Mouse (Mus musculus) E14TG2a.4 (cell line): ENCODE measurements around the gene Ifnar2.
"Not testable (repeated sequence)": the region's sequence is repeated elsewhere in the genome, so short reads cannot be mapped to it uniquely, and the experiment has no call there.

Experiments
- H3K27me3 ChIP-seq: 2 replicates; pipeline ENCODE4 v1.6.1; 2014; ENCODE audit warnings: low read length, control low read depth; ENCODE audit not compliant: insufficient read depth
- H3K36me3 ChIP-seq: 2 replicates; pipeline ENCODE4 v1.6.1; 2014; ENCODE audit warnings: low read length, control low read depth; ENCODE audit not compliant: insufficient read depth
- H3K4me1 ChIP-seq: replicated peaks from 2 replicates; pipeline ENCODE4 v1.6.1; 2014; ENCODE audit warnings: low read depth, low read length, control low read depth
- H3K4me3 ChIP-seq: replicated peaks from 2 replicates; pipeline ENCODE4 v1.5.1; 2014; ENCODE audit warnings: mild to moderate bottlenecking, low read length
- H3K9me3 ChIP-seq: 2 replicates; pipeline ENCODE4 v1.6.1; 2014; ENCODE audit warnings: low read length, control low read depth
- CTCF ChIP-seq: conservative IDR thresholded peaks from 2 replicates; pipeline ENCODE4 v1.5.1; 2014; ENCODE audit warnings: low read length
- NANOG ChIP-seq: IDR thresholded peaks from 2 replicates; pipeline ENCODE4 v1.6.1; 2014; ENCODE audit warnings: borderline replicate concordance, low read length, mixed read lengths
- POU5F1 ChIP-seq: IDR thresholded peaks from 2 replicates; pipeline ENCODE4 v1.6.1; 2014; ENCODE audit warnings: low read length, borderline replicate concordance

The Ifnar2 gene

GRCm38 (mm10) chr16:91433329-91433933 lies 60.8 kb downstream of the Ifnar2 start:
- no peak overlapping the region for H3K4me3 ChIP-seq
- H3K36me3 ChIP-seq, result no peaks in the 10 kb centered on the region
- H3K4me1 ChIP-seq, result peaks cover 6% of the 10 kb centered on the region; the same call in 1 of the 2 replicates
- H3K27me3 ChIP-seq, result peaks cover 9% of the 10 kb centered on the region; the same call in 1 of the 2 replicates
- peaks cover 20% of the 10 kb centered on the region for H3K9me3 ChIP-seq
- no peak for TF ChIP-seq NANOG
- TF ChIP-seq POU5F1, result no peak
- TF ChIP-seq CTCF, result no peak

GRCm38 (mm10) chr16:91434119-91434518 lies 61.5 kb downstream of the Ifnar2 start:
- 0 out of 2 replicates have a peak, but pooled peaks cover 3% of the 10 kb centered on the region for H3K4me1 ChIP-seq
- peaks cover 9% of the 10 kb centered on the region; the same call in 1 of the 2 replicates for H3K27me3 ChIP-seq
- no peak overlapping the region for H3K4me3 ChIP-seq
- no peak for TF ChIP-seq NANOG
- TF ChIP-seq POU5F1, result no peak
- TF ChIP-seq CTCF, result no peak
- H3K9me3 ChIP-seq, result peaks cover 25% of the 10 kb centered on the region
- H3K36me3 ChIP-seq, result no peaks in the 10 kb centered on the region

DNA sequence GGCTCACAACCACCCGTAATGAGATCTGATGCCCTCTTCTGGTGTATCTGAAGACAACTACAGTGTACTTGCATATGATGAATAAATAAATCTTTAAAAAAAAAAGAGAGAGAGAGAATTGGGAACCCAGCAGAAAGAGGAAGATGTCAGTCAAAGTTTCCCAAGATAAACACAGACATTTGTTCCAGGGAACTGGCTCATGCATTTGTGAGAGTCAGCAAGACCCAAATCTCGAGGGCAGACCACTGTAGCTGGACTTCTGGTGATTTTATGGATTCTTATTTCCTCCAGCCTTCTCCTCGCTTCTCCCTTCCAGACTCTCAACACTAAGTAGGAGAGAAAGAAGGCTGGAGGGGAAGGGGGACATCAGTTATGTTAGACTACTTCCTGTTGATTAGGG lies 65.5 kb downstream of the Ifnar2 start:
- H3K4me1 ChIP-seq, result no peaks in the 10 kb centered on the region
- peaks cover 18% of the 10 kb centered on the region for H3K9me3 ChIP-seq
- TF ChIP-seq CTCF (no peak), NANOG (no peak), POU5F1 (no peak)
- peaks cover 7% of the 10 kb centered on the region; the same call in 1 of the 2 replicates for H3K27me3 ChIP-seq
- H3K4me3 ChIP-seq, result no peak overlapping the region
- no peaks in the 10 kb centered on the region for H3K36me3 ChIP-seq

DNA sequence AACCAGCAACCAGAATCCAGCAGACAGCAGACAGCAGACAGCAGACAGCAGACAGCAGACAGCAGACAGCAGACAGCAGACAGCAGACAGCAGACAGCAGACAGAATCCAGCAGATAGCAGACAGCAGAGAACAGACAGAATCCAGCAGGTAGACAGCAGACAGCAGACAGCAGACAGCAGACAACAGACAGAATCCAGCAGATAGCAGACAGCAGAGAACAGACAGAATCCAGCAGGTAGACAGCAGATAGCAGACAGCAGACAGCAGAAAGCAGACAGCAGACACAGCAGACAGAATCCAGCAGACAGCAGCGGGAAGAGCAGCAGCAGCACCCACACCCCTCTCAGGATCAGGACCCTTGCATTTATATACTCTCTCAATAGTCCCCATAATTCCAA lies 66.0 kb downstream of the Ifnar2 start:
- H3K4me3 ChIP-seq, H3K27me3 ChIP-seq, H3K36me3 ChIP-seq, H3K4me1 ChIP-seq: not testable (repeated sequence)
- H3K9me3 ChIP-seq, result peaks cover 13% of the 10 kb centered on the region

- Histone ChIP-seq H3K27me3 (peaks cover 6% of the 10 kb centered on the region), H3K36me3 (no peaks in the 10 kb centered on the region), H3K4me3 (no peak overlapping the region), H3K4me1 (no peaks in the 10 kb centered on the region), H3K9me3 (peaks cover 11% of the 10 kb centered on the region; the same call in 1 of the 2 replicates)
- no peak for TF ChIP-seq POU5F1
- TF ChIP-seq CTCF, result no peak
- TF ChIP-seq NANOG, result no peak
Observed at GRCm38 (mm10) chr16:91441366-91441765, 68.8 kb downstream of the Ifnar2 start.

DNA sequence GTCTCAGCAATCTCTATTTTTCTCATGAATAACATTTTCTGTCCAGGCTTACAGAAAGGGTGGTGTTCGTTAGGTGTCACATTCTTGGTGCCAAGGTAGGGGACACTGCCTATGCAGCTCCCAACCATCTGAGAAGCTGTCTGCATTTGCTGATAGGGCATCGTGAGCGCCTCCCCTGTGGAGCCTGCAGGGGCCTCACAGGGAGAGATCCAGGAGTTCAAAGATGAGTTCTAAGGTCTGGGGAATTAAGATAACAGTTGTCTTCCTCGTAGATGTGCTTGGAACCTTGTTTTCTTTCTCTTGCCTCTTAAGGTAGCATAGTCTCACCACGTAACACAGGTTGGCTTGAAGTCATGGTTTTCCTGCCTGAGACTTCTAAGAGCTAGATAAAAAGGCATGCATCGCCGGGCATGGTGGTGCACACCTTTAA lies 69.2 kb downstream of the Ifnar2 start:
- Histone ChIP-seq H3K27me3 (peaks cover 1% of the 10 kb centered on the region), H3K9me3 (peaks cover 11% of the 10 kb centered on the region; the same call in 1 of the 2 replicates), H3K36me3 (no peaks in the 10 kb centered on the region), H3K4me3 (no peak overlapping the region), H3K4me1 (no peaks in the 10 kb centered on the region)
- TF ChIP-seq CTCF (no peak), POU5F1 (no peak), NANOG (no peak)

DNA sequence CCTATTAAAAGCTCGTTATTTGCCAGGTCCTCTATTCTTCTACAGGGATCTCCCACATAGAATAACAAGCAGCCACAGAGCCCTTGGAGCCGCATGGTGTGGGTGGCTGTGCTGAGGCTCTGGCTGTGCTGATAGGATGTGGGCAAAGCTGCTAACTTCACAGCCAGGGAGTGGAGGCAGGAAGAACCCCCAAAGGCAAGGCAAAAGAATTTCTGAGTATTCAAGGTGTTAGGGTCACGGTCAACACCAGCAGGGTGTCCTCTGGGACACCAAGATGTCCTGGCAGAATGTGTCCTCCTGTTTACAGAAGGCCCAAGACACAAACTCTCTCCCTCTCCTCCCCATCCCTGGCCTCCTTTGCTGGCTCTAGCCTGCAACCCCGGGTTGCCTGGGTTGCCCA lies 69.9 kb downstream of the Ifnar2 start:
- Histone ChIP-seq H3K9me3 (peaks cover 11% of the 10 kb centered on the region; the same call in 1 of the 2 replicates), H3K27me3 (no peaks in the 10 kb centered on the region; the same call in 1 of the 2 replicates), H3K36me3 (no peaks in the 10 kb centered on the region), H3K4me1 (no peaks in the 10 kb centered on the region), H3K4me3 (no peak overlapping the region)
- TF ChIP-seq CTCF (no peak), POU5F1 (no peak), NANOG (no peak)

DNA sequence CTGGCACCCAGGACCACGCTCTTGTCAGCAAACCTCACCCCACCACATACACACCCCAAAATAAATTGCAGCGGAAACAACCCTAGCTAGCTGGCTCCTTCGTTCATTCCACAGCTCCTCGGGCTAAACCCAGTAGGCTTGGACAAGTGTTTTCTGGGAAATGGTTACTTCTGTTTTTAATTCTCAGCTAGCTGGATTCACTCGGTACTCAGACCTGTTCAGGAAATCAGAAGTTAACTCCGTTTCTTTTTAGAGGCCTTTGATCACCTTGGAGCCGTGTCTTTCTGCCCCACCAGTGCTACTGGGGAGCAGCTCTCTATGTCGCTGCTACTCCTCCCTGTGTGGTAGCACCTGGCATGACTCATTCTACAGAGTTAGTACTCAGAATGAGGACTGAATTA lies 70.6 kb downstream of the Ifnar2 start:
- Histone ChIP-seq H3K4me1 (no peaks in the 10 kb centered on the region), H3K9me3 (peaks cover 11% of the 10 kb centered on the region; the same call in 1 of the 2 replicates), H3K36me3 (no peaks in the 10 kb centered on the region), H3K27me3 (no peaks in the 10 kb centered on the region; the same call in 1 of the 2 replicates), H3K4me3 (no peak overlapping the region)
- no peak for TF ChIP-seq NANOG
- TF ChIP-seq CTCF, result no peak
- no peak for TF ChIP-seq POU5F1

DNA sequence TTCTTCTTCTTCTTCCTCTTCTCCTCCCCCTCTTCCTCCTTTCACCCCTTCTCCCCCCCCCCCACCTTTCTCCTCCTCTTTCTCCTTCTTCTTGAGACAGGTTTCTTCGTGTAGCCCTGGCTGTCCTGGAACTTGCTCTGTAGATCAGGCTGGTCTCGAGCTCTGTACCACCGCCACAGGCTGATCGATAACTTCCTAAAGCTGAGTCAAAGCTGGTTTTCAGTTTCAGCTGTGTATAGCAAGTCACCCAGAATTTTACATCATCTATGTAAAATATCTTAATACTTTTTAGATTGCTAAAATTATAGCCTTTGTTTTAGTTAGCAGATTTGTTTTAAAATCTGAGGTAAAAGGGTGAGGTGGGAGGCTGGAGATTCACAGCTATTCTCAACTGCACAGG lies 72.3 kb downstream of the Ifnar2 start:
- H3K4me3 ChIP-seq, result no peak overlapping the region
- TF ChIP-seq CTCF (no peak), POU5F1 (no peak), NANOG (no peak)
- H3K9me3 ChIP-seq, result 0 out of 2 replicates have a peak, but pooled peaks cover 5% of the 10 kb centered on the region
- no peaks in the 10 kb centered on the region for H3K4me1 ChIP-seq
- H3K27me3 ChIP-seq, result no peaks in the 10 kb centered on the region; the same call in 1 of the 2 replicates
- no peaks in the 10 kb centered on the region for H3K36me3 ChIP-seq
